Mouse (Mus musculus): Measurements from ENCODE around the gene Olfr904. TPM values are rescaled to one million over a fixed set of nuclear protein-coding genes. Genes with fewer than 3 reads are reported as not detected.

Gene Olfr904
- not detected for polyA plus RNA-seq (2015; fragmentation: Illumina TruSeq; extraction: RNeasy Lipid Tissue Mini Kit (QIAGEN cat#74804); ENCODE audit: low read depth, low replicate concordance)

GRCm38 (mm10) chr9:38462844-38463243, at the start of gene Olfr904:
TSS of gene Olfr904 (plus strand) at chr9:38463144.

GRCm38 (mm10) chr9:38429155-38429554, 33.8 kb upstream of the Olfr904 start, which contains the start of gene Olfr901:
TSS of gene Olfr901 (plus strand) at chr9:38429455.

GRCm38 (mm10) chr9:38447352-38447751, 15.6 kb upstream of the Olfr904 start, which contains the start of gene Olfr902:
TSS of gene Olfr902 (plus strand) at chr9:38447652.

GRCm38 (mm10) chr9:38470807-38471206, 7.9 kb downstream of the Olfr904 start, which contains the start of gene Olfr905:
TSS of gene Olfr905 (plus strand) at chr9:38471107.

GRCm38 (mm10) chr9:38486785-38487184, 23.8 kb downstream of the Olfr904 start, which contains the start of gene Olfr906:
TSS of gene Olfr906 (plus strand) at chr9:38487085.

GRCm38 (mm10) chr9:38495501-38495900, 32.6 kb downstream of the Olfr904 start, which contains the start of gene Olfr907:
TSS of gene Olfr907 (plus strand) at chr9:38495801.

Other genes with a start within 250 kb of the Olfr904 start
- not detected for gene Olfr894, start 245.1 kb upstream of the Olfr904 start, polyA plus RNA-seq (2015; fragmentation: Illumina TruSeq; extraction: RNeasy Lipid Tissue Mini Kit (QIAGEN cat#74804); ENCODE audit: low read depth, low replicate concordance)
- not detected for gene Olfr143, start 210.4 kb upstream of the Olfr904 start, polyA plus RNA-seq (2015; fragmentation: Illumina TruSeq; extraction: RNeasy Lipid Tissue Mini Kit (QIAGEN cat#74804); ENCODE audit: low read depth, low replicate concordance)
- gene Olfr895, start 195.3 kb upstream of the Olfr904 start, polyA plus RNA-seq (2015; fragmentation: Illumina TruSeq; extraction: RNeasy Lipid Tissue Mini Kit (QIAGEN cat#74804); ENCODE audit: low read depth, low replicate concordance) = not detected
- not detected for gene Olfr896-ps1, start 172.0 kb upstream of the Olfr904 start, polyA plus RNA-seq (2015; fragmentation: Illumina TruSeq; extraction: RNeasy Lipid Tissue Mini Kit (QIAGEN cat#74804); ENCODE audit: low read depth, low replicate concordance)
- not detected for gene Olfr25, start 134.1 kb upstream of the Olfr904 start, polyA plus RNA-seq (2015; fragmentation: Illumina TruSeq; extraction: RNeasy Lipid Tissue Mini Kit (QIAGEN cat#74804); ENCODE audit: low read depth, low replicate concordance)
- not detected for gene Olfr898, start 114.7 kb upstream of the Olfr904 start, polyA plus RNA-seq (2015; fragmentation: Illumina TruSeq; extraction: RNeasy Lipid Tissue Mini Kit (QIAGEN cat#74804); ENCODE audit: low read depth, low replicate concordance)
- gene Olfr250, start 96.2 kb upstream of the Olfr904 start, polyA plus RNA-seq (2015; fragmentation: Illumina TruSeq; extraction: RNeasy Lipid Tissue Mini Kit (QIAGEN cat#74804); ENCODE audit: low read depth, low replicate concordance) = not detected
- gene Olfr251, start 86.1 kb upstream of the Olfr904 start, polyA plus RNA-seq (2015; fragmentation: Illumina TruSeq; extraction: RNeasy Lipid Tissue Mini Kit (QIAGEN cat#74804); ENCODE audit: low read depth, low replicate concordance) = not detected
- gene Olfr147, start 61.4 kb upstream of the Olfr904 start, polyA plus RNA-seq (2015; fragmentation: Illumina TruSeq; extraction: RNeasy Lipid Tissue Mini Kit (QIAGEN cat#74804); ENCODE audit: low read depth, low replicate concordance) = not detected
- gene Olfr901, start 33.7 kb upstream of the Olfr904 start, polyA plus RNA-seq (2015; fragmentation: Illumina TruSeq; extraction: RNeasy Lipid Tissue Mini Kit (QIAGEN cat#74804); ENCODE audit: low read depth, low replicate concordance) = not detected
- not detected for gene Olfr902, start 15.5 kb upstream of the Olfr904 start, polyA plus RNA-seq (2015; fragmentation: Illumina TruSeq; extraction: RNeasy Lipid Tissue Mini Kit (QIAGEN cat#74804); ENCODE audit: low read depth, low replicate concordance)
- gene Olfr905, start 8.0 kb downstream of the Olfr904 start, polyA plus RNA-seq (2015; fragmentation: Illumina TruSeq; extraction: RNeasy Lipid Tissue Mini Kit (QIAGEN cat#74804); ENCODE audit: low read depth, low replicate concordance) = not detected
- not detected for gene Olfr906, start 23.9 kb downstream of the Olfr904 start, polyA plus RNA-seq (2015; fragmentation: Illumina TruSeq; extraction: RNeasy Lipid Tissue Mini Kit (QIAGEN cat#74804); ENCODE audit: low read depth, low replicate concordance)
- gene Olfr907, start 32.7 kb downstream of the Olfr904 start, polyA plus RNA-seq (2015; fragmentation: Illumina TruSeq; extraction: RNeasy Lipid Tissue Mini Kit (QIAGEN cat#74804); ENCODE audit: low read depth, low replicate concordance) = not detected
- not detected for gene Olfr911-ps1, start 58.4 kb downstream of the Olfr904 start, polyA plus RNA-seq (2015; fragmentation: Illumina TruSeq; extraction: RNeasy Lipid Tissue Mini Kit (QIAGEN cat#74804); ENCODE audit: low read depth, low replicate concordance)
- gene Olfr910, start 74.7 kb downstream of the Olfr904 start, polyA plus RNA-seq (2015; fragmentation: Illumina TruSeq; extraction: RNeasy Lipid Tissue Mini Kit (QIAGEN cat#74804); ENCODE audit: low read depth, low replicate concordance) = not detected
- gene Olfr912, start 117.0 kb downstream of the Olfr904 start, polyA plus RNA-seq (2015; fragmentation: Illumina TruSeq; extraction: RNeasy Lipid Tissue Mini Kit (QIAGEN cat#74804); ENCODE audit: low read depth, low replicate concordance) = not detected
- not detected for gene Olfr913, start 129.6 kb downstream of the Olfr904 start, polyA plus RNA-seq (2015; fragmentation: Illumina TruSeq; extraction: RNeasy Lipid Tissue Mini Kit (QIAGEN cat#74804); ENCODE audit: low read depth, low replicate concordance)
- not detected for gene Olfr914, start 142.0 kb downstream of the Olfr904 start, polyA plus RNA-seq (2015; fragmentation: Illumina TruSeq; extraction: RNeasy Lipid Tissue Mini Kit (QIAGEN cat#74804); ENCODE audit: low read depth, low replicate concordance)
- gene Olfr916, start 196.7 kb downstream of the Olfr904 start, polyA plus RNA-seq (2015; fragmentation: Illumina TruSeq; extraction: RNeasy Lipid Tissue Mini Kit (QIAGEN cat#74804); ENCODE audit: low read depth, low replicate concordance) = not detected
- gene Olfr917, start 202.7 kb downstream of the Olfr904 start, polyA plus RNA-seq (2015; fragmentation: Illumina TruSeq; extraction: RNeasy Lipid Tissue Mini Kit (QIAGEN cat#74804); ENCODE audit: low read depth, low replicate concordance) = not detected
- gene Olfr918, start 211.5 kb downstream of the Olfr904 start, polyA plus RNA-seq (2015; fragmentation: Illumina TruSeq; extraction: RNeasy Lipid Tissue Mini Kit (QIAGEN cat#74804); ENCODE audit: low read depth, low replicate concordance) = not detected
- gene Olfr919, start 240.5 kb downstream of the Olfr904 start, polyA plus RNA-seq (2015; fragmentation: Illumina TruSeq; extraction: RNeasy Lipid Tissue Mini Kit (QIAGEN cat#74804); ENCODE audit: low read depth, low replicate concordance) = not detected

Data from brain, adult 10 weeks (tissue).